Mouse (Mus musculus) lung, postnatal 0 days (tissue): ENCODE measurements around the gene Ascc2.

ENCODE experiments used
- CTCF ChIP-seq: IDR thresholded peaks from 2 replicates; pipeline ENCODE4 v1.5.1; 2016; ENCODE audit warnings: antibody characterized with exemption, mild to moderate bottlenecking
- EP300 ChIP-seq: IDR thresholded peaks from 2 replicates; pipeline ENCODE4 v1.6.1; 2016; ENCODE audit warnings: antibody characterized with exemption, mild to moderate bottlenecking, control low read depth

- TF ChIP-seq EP300: no peak
- peak; percentile 30; the same call in 1 of the 2 replicates for TF ChIP-seq CTCF
Observed at GRCm38 (mm10) chr11:4734179-4734578, 96.6 kb downstream of the Ascc2 start.
